Mouse (Mus musculus): ENCODE measurements around the gene Ccr10. TPM values are rescaled to one million over a fixed set of nuclear protein-coding genes. Genes with fewer than 3 reads are reported as not detected.

Gene Ccr10
- total RNA-seq, 2 experiments from 2014 or later, result not detected

GRCm38 (mm10) chr11:101152825-101153224 lies 22.4 kb downstream of the Ccr10 start:
- DNase-seq, result no peak
- intact Hi-C loops (cut with DNase I), result no loop called here
- Histone ChIP-seq H3K4me3 (no peak overlapping the region), H3K27ac (no peak overlapping the region)
- no peak for TF ChIP-seq CTCF (IDR thresholded peaks at IDR 0.05)

- TF ChIP-seq CTCF (IDR thresholded peaks at IDR 0.05), result no peak
- no peak for DNase-seq
- Histone ChIP-seq H3K4me3 (no peak overlapping the region), H3K27ac (no peak overlapping the region)
- intact Hi-C loops (cut with DNase I), result no loop called here
These were observed 24.2 kb downstream of the Ccr10 start for GRCm38 (mm10) chr11:101151063-101151462.

GRCm38 (mm10) chr11:101149178-101150105 lies 25.8 kb downstream of the Ccr10 start:
- peak overlapping the region; percentile 71 for H3K27ac ChIP-seq
- no peak for TF ChIP-seq CTCF (IDR thresholded peaks at IDR 0.05)
- intact Hi-C loops (cut with DNase I), result no loop called here
- H3K4me3 ChIP-seq, result no peak overlapping the region
- DNase-seq, result peak; percentile 56

- H3K27ac ChIP-seq, result peak overlapping the region; percentile 71
- DNase-seq, result no peak
- intact Hi-C loops (cut with DNase I), result no loop called here
- H3K4me3 ChIP-seq, result no peak overlapping the region
- no peak for TF ChIP-seq CTCF (IDR thresholded peaks at IDR 0.05)
These were observed 26.5 kb downstream of the Ccr10 start for GRCm38 (mm10) chr11:101148751-101149150.

- Histone ChIP-seq H3K27ac (no peak overlapping the region), H3K4me3 (no peak overlapping the region)
- no peak for DNase-seq
- no peak for TF ChIP-seq CTCF (IDR thresholded peaks at IDR 0.05)
- intact Hi-C loops (cut with DNase I), result no loop called here
These were observed 28.9 kb downstream of the Ccr10 start for GRCm38 (mm10) chr11:101146377-101146776.

- peak overlapping the region; percentile 56 for H3K4me3 ChIP-seq
- peak overlapping the region; percentile 43; the same call in 1 of the 2 replicates for H3K27ac ChIP-seq
- peak; percentile 23 for DNase-seq
- intact Hi-C loops (cut with DNase I), result no loop called here
- TF ChIP-seq CTCF (IDR thresholded peaks at IDR 0.05), result no peak
These were observed 31.7 kb downstream of the Ccr10 start for GRCm38 (mm10) chr11:101143338-101144225.

GRCm38 (mm10) chr11:101142215-101142967 lies 32.9 kb downstream of the Ccr10 start:
- intact Hi-C loops (cut with DNase I), result no loop called here
- no peak for TF ChIP-seq CTCF (IDR thresholded peaks at IDR 0.05)
- Histone ChIP-seq H3K27ac (no peak overlapping the region), H3K4me3 (no peak overlapping the region)
- DNase-seq, result no peak

GRCm38 (mm10) chr11:101141088-101141487 lies 34.2 kb downstream of the Ccr10 start:
- intact Hi-C loops (cut with DNase I), result no loop called here
- Histone ChIP-seq H3K27ac (no peak overlapping the region), H3K4me3 (no peak overlapping the region)
- no peak for DNase-seq
- no peak for TF ChIP-seq CTCF (IDR thresholded peaks at IDR 0.05)

GRCm38 (mm10) chr11:101140164-101140819 lies 35.0 kb downstream of the Ccr10 start:
- peak; percentile 41 for DNase-seq
- TF ChIP-seq CTCF (IDR thresholded peaks at IDR 0.05), result no peak
- intact Hi-C loops (cut with DNase I), result no loop called here
- Histone ChIP-seq H3K27ac (peak overlapping the region; percentile 58; the same call in 1 of the 2 replicates), H3K4me3 (peak overlapping the region; percentile 65)

GRCm38 (mm10) chr11:101138536-101139181 lies 36.6 kb downstream of the Ccr10 start:
- intact Hi-C loops (cut with DNase I), result no loop called here
- peak overlapping the region; percentile 47 for H3K4me3 ChIP-seq

GRCm38 (mm10) chr11:101137000-101137399 lies 38.2 kb downstream of the Ccr10 start:
- Histone ChIP-seq H3K27ac (no peak overlapping the region), H3K4me3 (no peak overlapping the region)
- no peak for TF ChIP-seq CTCF (IDR thresholded peaks at IDR 0.05)
- intact Hi-C loops (cut with DNase I), result no loop called here
- DNase-seq, result no peak

More at GRCm38 (mm10) chr11:101138536-101139181, 36.6 kb downstream of the Ccr10 start:
- no peak for TF ChIP-seq CTCF (IDR thresholded peaks at IDR 0.05)
- no peak for DNase-seq
- no peak overlapping the region for H3K27ac ChIP-seq

Measured in gastrocnemius, adult 2 months (tissue).